Mouse (Mus musculus) testis, postnatal 14 days (tissue): Measurements from ENCODE around the gene Olfr1134.
"Not testable (repeated sequence)": the region's sequence is repeated elsewhere in the genome, so short reads cannot be mapped to it uniquely, and the experiment has no call there.

Source experiments
- DNase-seq: peaks from one replicate; pipeline ENCODE4 v3.0.0; 2021; ENCODE audit warnings: low spot score

Gene Olfr1134

DNA sequence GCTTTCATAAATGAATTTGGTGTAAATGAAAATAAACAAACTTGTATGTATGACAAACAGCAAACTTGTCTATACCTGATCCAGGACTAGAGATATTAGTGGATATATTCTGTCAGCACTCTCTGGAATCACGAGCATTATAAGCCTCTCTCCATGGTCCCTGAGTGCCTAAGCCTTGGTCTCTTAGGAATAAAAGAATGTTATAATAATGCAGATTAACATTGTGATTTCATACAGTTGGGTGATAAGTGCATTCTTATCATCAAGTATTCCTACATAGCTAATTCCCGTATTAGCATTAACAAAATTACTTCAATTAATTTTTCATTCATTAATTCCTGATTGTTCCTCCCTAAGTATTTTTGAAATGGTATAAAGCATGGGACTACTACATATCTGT lies at the start of gene Olfr1134:
TSS of gene Olfr1134 (minus strand) at position 101 of the 400 bp plus-strand sequence.
- DNase-seq: no peak

DNA sequence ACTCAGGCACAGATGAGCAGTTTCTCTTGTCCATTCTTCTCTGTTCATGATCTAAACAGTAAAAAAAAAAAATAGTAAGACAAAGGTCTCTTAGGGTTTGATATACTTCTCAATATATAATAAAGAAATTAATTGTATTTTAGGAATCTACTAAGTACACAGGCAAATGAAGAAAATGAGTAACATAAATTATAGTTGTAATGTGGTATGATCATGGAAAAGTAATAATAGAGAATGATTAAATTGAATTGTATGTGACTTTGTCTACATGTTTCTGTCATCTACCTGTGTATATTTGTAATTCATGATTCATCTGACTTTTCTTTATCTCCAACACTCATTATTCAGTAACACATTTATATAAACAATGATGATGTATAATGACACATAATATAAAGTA lies 35.6 kb upstream of the Olfr1134 start, which contains the start of gene Olfr1136:
TSS of gene Olfr1136 (minus strand) at position 101 of the 400 bp plus-strand sequence.
- DNase-seq: no peak

DNA sequence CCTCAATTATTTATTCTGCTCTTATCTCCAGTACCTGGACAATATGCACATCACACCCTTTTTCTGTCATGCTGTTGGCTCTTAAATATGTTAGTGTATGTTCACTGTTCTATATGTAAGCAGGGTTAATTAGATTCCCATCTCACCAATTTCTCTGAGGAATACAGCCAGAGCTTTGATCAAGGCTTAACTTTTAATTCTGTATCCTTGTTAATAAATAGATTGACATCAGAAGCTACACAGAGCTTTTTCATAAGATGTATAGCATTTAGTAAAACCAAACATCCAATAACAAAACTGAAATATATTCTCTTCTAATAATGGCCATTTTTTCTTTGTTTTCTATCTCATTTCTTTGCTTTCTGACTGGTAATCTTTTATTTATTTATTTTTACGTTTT lies 15.3 kb upstream of the Olfr1134 start, which contains the start of gene Olfr1135:
TSS of gene Olfr1135 (minus strand) at position 101 of the 400 bp plus-strand sequence.
- no peak for DNase-seq

DNA sequence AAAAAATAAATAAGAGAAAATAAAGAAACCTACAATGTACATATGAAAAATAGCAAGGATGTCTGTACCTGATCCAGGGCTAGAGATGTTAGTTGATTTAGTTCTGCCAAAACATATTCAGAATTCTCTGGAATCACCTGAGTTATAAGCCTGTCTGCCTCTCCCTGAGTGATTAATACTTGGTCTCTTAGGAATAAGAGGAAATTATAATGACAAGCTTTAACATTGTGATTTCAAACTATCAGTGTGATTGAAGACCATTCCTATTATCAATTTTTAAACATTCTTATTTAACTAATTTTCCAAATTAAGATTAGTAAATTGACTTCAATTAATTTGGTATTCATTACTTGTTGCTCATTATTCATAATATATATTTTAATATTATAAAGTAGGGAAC lies 11.0 kb downstream of the Olfr1134 start, which contains the start of gene Olfr1133:
TSS of gene Olfr1133 (minus strand) at position 101 of the 400 bp plus-strand sequence.
- DNase-seq: no peak

DNA sequence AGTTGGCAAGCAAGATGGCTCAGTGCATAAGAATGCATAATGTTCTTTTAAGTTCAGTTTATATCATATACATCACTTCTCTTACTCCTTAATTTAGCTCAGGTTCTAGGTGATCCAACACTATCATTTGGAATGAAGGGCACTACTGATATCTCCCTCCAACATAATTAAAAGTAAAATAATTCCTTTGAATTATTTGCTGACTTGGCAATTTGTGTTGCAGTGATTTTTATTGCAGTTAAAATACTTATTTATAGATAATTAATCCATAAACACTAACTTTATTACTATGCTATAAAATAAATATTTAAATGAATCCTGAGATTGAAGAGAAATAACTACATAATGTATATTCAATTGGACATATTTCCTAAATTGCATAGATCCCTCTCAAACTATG lies 15.8 kb downstream of the Olfr1134 start:
- DNase-seq: no peak

DNA sequence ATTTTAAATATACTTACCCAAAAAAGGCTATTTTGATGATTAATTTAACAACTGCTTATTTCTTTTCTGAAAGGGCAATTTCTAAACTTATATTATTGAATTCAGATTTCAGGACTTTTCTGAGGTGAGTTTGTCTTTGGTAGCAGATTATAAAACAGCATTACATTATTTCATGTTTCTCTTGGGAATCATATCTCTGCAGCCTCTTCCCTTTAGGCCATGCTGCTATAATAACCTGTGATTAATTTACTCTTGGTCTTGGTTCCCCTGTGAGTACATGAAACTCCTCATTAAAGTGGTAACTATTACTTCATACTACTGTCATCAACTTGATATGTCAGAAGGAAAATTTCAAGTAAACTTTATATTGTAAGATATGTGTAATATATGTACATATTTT lies 20.8 kb downstream of the Olfr1134 start, which contains the start of gene Olfr1132:
TSS of gene Olfr1132 (minus strand) at position 101 of the 400 bp plus-strand sequence.
- DNase-seq: no peak

DNA sequence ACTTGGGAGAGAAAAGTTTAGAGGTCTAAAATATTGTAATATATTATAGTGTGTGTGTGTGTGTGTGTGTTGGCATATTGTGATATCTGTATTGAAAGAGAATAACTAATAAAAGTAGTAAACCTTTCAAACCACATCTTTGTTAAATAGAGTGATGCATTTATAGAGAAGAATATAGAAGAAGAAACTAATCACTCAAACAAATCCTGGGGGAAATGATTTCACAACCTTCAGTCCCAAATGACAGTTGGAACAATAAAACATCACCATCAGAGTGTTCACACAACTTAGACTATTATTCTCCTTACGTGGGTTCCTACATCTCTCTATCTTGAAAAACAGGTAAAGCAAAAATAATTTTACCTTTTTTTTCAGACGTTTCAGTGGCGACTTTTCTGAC lies 31.5 kb downstream of the Olfr1134 start, which contains the start of gene Olfr1131:
TSS of gene Olfr1131 (plus strand) at position 301 of the 400 bp plus-strand sequence.
- no peak for DNase-seq

DNA sequence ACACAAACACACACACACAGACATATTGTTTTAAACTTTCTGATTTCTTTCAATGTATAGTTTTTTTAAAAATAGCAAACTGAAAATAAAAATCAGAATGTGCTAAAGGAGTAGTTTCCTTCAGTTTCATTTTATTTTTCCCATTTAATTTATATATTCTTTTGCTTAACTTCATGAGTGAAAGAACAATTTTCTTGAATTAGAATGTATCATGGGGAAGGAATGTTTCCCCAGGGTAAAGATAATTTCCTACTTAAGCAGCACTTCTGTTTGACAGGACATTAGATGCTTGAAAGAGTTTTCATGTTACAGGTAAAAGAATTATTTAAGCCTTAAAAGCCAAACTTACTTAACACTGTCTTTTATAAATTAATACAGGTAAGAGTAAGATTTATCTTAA lies 52.3 kb downstream of the Olfr1134 start, which contains the start of gene Olfr1130:
TSS of gene Olfr1130 (plus strand) at position 301 of the 400 bp plus-strand sequence.
- DNase-seq: not testable (repeated sequence)
